Mouse (Mus musculus) T-helper 1 cell (primary cell): ENCODE data around the gene Lmntd1.

Experiments
- in situ Hi-C: fragments of 300-600 bp; cut with MboI, MseI; formaldehyde crosslinking; loops from one replicate; pipeline ENCODE4 v1.15.1; 2025; ENCODE audit warnings: high pct_unique_total_duplicates

Gene Lmntd1

GRCm38 (mm10) chr6:145605203-145605602, 8.9 kb downstream of the Lmntd1 start:
- in situ Hi-C loops = no loop called here

- in situ Hi-C loops = no loop called here
These were observed 9.5 kb downstream of the Lmntd1 start for GRCm38 (mm10) chr6:145604648-145605047.

- in situ Hi-C loops = no loop called here
These were observed 10.0 kb downstream of the Lmntd1 start for GRCm38 (mm10) chr6:145604126-145604525.

- in situ Hi-C loops = no loop called here
These were observed 15.1 kb downstream of the Lmntd1 start for GRCm38 (mm10) chr6:145598794-145599555.

GRCm38 (mm10) chr6:145595905-145596304, 18.2 kb downstream of the Lmntd1 start:
- in situ Hi-C loops = no loop called here

- in situ Hi-C loops = no loop called here
These were observed 20.1 kb downstream of the Lmntd1 start for GRCm38 (mm10) chr6:145593991-145594390.

GRCm38 (mm10) chr6:145592531-145592998, 21.6 kb downstream of the Lmntd1 start:
- in situ Hi-C loops = no loop called here

- in situ Hi-C loops = no loop called here
These were observed 22.1 kb downstream of the Lmntd1 start for GRCm38 (mm10) chr6:145592036-145592435.

DNA sequence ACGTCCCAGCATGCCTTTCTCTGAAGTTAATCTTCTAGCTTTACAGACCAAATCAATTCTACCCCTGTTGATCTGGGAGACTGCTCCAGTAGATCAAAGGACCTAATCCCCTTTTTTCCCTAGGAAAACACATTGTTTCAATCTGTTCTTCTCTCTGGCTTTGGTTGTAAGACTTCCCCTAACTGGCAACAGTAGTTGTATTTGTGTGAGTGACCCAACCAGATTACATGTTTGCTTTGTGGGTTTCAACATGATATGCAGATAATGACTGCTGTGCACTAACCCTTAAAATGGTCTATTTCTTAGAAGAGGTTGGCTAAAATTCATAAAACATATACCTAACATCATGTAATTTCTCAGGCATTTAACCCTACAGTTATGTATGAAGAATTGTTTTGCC, 22.5 kb downstream of the Lmntd1 start:
- in situ Hi-C loops = no loop called here

- in situ Hi-C loops = no loop called here
These were observed 23.4 kb downstream of the Lmntd1 start for GRCm38 (mm10) chr6:145590501-145591293.

GRCm38 (mm10) chr6:145585052-145585973, 28.8 kb downstream of the Lmntd1 start:
- in situ Hi-C loops = no loop called here

DNA sequence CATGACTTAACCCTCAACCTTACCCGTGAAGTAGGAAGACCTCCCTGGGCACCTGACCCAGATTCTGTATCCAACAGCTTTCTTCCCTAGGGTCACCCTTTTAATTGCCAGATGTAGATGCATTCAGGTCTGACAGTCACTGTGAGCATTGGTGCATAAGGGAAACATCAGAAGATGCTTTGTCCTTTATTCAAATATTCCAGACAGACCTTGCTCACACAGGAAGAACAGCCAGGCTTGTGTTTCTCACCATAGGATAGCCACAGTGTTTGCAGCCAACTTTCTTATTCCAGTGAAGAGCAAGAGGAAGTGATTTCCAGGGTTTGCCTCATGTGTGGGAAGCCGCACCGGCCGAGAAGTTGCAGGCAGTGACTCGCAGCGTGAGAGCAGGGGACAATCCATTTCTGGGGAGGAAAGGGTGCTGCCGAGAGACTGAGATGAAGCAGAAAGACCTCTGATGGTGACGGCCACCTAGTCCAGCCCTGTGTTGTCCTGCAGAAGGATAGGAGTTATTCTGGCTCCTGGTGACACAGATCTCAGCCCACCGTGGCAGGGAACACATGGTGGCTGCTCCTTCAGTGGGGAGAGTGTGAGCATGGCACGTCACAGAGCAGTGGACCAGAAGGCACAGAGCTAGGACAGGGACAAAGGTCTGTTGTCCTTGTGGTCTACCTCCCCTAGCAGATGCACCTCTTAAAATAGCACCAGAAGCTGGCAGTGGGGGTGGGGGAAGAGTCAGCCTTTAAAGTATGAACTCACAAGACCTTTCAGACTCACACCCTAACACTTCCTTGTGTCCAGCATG, 32.6 kb downstream of the Lmntd1 start:
- in situ Hi-C loops = no loop called here

DNA sequence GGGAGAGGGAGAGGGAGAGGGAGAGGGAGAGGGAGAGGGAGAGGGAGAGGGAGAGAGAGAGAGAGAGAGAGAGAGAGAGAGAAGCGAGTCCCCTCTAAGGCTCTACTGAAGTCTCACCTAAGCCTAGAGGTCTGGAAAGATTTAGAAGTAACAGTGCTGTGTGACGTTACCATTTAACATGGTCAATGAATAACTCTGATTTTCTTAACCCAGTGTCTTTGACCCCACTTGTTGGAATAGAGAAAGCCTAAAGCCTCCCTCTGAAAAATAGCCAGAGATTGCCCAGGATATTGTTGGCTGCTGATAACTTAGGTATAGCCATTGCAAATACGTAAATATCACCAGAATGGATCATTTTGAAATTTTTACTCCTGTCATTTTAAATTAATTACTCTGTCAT, 34.4 kb downstream of the Lmntd1 start:
- in situ Hi-C loops = no loop called here

DNA sequence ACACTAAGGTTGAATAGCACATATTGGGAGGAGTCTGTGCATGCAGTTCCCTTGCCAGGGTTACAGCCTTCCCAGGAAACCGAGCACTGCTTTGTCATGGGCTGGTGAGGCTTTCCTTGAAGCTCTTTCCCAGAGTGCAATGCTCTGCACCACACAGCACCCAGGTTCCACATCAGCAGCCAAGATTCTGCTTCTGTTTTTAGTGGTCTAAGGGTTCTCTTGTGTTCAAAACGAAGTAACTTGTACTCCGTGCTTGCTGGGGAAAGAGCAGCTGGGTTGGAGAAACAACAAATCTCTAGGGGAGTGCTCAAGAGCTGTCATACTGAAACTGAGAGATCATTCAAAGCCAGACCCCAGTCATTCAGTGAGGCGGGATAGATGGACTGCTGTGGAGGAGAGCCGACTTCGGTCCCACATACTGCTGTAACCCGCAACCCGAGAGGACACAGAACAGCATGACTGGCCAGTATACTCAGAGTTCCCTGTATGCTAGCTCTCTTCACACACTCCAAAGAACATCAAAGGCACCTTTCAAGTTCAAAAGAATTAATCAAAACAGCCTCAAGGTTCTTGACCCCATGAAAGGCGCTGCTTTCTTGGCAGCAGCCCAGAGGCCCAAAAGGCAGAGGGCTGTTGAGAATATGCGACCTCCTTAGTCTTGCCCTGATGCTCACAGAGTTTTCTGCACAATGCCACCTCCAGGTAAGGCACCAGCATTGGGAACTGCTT, 35.5 kb downstream of the Lmntd1 start:
- in situ Hi-C loops = no loop called here

DNA sequence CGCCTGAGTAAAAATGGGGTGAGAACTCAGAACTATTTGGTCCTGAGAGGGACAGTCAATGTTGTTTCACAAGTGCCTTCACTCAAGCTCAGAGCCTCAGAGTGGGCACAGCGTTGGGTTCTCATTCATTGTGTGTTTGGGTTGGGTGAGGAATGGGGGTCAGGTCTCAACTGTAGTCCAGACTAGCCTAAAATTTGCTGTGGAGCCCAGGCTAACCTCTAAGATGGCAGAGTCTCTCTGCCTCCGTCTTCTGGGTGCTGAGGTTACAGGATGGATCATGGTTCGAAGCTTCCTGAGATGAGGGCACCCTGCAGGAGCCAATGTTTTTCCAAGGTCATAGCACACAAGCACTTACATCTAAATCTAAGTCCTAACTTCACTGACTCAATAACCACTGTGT, 37.4 kb downstream of the Lmntd1 start:
- in situ Hi-C loops = no loop called here

GRCm38 (mm10) chr6:145573250-145574013, 40.7 kb downstream of the Lmntd1 start:
- in situ Hi-C loops = no loop called here

- in situ Hi-C loops = no loop called here
These were observed 45.4 kb downstream of the Lmntd1 start for GRCm38 (mm10) chr6:145568701-145569100.

DNA sequence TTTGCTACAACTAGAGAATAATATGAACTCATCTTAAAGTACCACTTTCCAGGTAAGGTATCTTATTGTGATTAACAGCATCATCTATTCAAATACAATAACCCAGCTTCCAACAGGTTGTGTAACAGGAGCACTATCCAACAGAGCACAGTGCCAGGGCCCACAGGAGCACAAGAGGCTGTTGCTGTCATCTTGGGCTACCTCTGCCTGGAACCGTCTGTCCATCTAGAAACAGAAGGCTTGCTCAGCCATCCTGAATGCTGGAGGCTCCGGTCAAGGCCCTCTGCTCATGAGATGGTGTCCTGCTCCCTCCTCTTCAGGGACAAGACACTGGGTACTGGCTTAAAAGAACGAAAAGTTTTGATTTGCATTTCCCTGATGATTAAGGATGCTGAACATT, 46.3 kb downstream of the Lmntd1 start:
- in situ Hi-C loops = no loop called here

DNA sequence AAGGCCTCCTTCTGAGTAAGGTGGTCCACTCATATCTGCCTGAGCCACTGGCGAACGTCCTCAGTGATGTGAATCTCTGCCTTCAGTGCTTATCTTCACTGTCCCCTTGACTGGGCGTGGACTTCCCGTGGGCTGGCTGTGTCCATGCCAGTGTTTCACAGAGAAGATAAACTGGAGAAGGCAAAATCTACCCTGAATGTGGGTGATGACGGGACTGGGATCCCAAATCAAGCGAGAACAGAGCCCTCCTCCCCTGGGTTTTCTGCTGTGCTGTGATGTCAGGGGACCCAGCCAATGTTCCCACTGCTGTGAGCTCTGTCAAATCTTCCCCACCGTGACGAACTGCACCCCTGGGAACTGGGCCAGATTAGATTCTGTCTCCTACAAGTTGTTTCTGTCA, 46.8 kb downstream of the Lmntd1 start:
- in situ Hi-C loops = no loop called here

DNA sequence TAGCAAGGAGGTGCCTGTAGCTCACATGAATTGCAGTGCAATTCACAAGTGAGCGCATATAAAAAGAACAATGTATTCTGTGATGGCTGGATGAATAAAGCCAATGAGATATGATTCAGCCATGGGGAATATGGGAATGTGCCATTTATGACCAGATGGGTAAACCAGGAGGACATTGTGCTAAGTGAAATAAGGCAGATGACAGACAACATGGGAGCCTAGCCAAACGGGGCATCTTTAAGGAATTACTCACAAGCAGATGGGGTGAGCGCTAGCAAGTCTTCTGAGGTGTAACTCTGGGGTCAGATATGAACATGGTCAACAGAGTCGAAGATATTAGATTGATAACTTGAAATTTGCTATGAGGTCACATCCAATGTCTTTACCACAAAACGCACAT, 48.5 kb downstream of the Lmntd1 start:
- in situ Hi-C loops = no loop called here
